Mouse (Mus musculus) embryonic fibroblast, embryonic 13.5 days (primary cell): Measurements from ENCODE around the gene Clmn. TPM values are rescaled to one million over a fixed set of nuclear protein-coding genes. Genes with fewer than 3 reads are reported as not detected.

Experiments used
- H3K27ac ChIP-seq: 2 replicates; pipeline ENCODE4 v1.5.1; 2012; ENCODE audit warnings: low read length, control low read depth, inconsistent platforms; ENCODE audit not compliant: insufficient read depth
- H3K4me1 ChIP-seq: 2 replicates; pipeline ENCODE4 v1.6.1; 2011; ENCODE audit warnings: low read length; ENCODE audit not compliant: control insufficient read depth, insufficient read depth
- H3K4me3 ChIP-seq: 2 replicates; pipeline ENCODE4 v1.5.1; 2011; ENCODE audit warnings: mild to moderate bottlenecking, control low read depth, low read length; ENCODE audit not compliant: insufficient read depth
- CTCF ChIP-seq: IDR thresholded peaks from 2 replicates; pipeline ENCODE4 v1.5.1; 2011; ENCODE audit warnings: mild to moderate bottlenecking, control low read depth, low read length, moderate library complexity, borderline replicate concordance; ENCODE audit not compliant: insufficient read depth
- POLR2A ChIP-seq: IDR thresholded peaks from 2 replicates; pipeline ENCODE4 v1.6.1; 2011; ENCODE audit warnings: low read depth, mild to moderate bottlenecking, control low read depth, low read length, moderate library complexity
- polyA plus RNA-seq: library from polyadenylated mRNA; stranded (reverse); fragments of >200 nt; gene quantifications from 2 replicates; pipeline ENCODE4 v1.2.4, GENCODE M21; 2011; ENCODE audit warnings: low read depth; ENCODE audit not compliant: missing spikeins, insufficient read length

The Clmn gene
- polyA plus RNA-seq, 1 experiment, result 6.4 TPM

DNA sequence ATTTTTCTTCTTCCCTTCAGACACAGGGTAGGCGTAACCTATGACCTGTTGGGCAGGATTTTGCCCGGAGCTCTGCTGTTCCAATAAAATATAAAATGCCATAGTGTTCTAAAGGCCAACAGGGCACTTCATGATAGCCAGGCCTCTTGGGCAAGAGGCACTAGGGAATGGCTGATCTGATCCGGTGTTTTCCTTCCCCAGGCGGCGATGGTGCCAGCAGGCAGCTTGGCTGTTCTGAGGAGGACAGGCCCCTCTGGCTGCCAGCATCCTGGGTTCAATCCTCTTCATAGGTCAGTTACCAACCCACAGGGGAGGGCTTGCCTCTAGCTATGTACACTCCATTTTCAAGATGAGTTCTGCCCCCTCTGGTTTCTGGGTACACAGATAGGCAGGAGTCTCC, 6.1 kb downstream of the Clmn start:
- Histone ChIP-seq H3K4me1 (no peaks in the 10 kb centered on the region), H3K27ac (no peak overlapping the region), H3K4me3 (no peak overlapping the region)
- TF ChIP-seq POLR2A (no peak), CTCF (no peak)

DNA sequence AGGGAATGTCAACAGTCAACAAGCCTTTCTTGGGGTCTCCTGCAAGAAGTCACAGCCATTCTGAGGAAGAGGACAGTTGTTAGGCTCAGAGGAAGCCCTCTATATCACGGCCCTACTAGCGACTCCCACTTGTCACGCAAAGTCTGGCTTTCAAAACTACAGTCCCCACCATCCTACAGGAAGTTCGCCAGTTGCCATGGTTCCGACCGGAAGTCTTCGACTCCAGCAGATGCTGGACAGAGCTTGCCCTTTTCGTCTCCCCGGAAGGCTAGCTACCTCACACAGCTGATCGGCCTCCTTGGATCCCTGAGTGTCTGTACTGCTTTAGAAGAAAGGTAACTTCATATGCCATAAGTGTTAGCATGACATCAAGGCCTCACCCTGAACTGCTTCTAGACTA, 7.3 kb downstream of the Clmn start:
- no peak for TF ChIP-seq CTCF
- TF ChIP-seq POLR2A, result no peak
- no peak overlapping the region for H3K4me3 ChIP-seq
- H3K27ac ChIP-seq, result no peak overlapping the region
- no peaks in the 10 kb centered on the region for H3K4me1 ChIP-seq

DNA sequence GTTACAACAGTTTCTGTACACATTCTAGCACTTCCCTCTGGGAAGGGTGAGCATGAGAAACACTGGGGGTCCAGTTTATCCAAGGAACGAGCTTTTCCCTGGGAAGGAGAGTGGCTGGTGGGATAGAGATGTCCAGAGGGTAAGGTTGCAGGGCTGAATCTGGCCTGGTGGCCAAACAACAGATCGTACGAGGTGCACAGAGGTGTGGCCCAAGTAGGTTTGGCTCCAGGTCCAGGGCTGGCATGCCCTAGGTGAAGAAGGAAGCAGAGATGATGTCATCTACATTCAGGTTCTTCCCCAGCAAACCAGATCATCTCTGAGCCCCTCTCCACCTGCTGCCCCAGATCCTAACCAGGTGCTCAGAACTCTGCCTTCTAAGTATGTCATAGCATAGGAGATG, 8.3 kb downstream of the Clmn start:
- TF ChIP-seq CTCF (no peak), POLR2A (no peak)
- Histone ChIP-seq H3K4me3 (no peak overlapping the region), H3K4me1 (no peaks in the 10 kb centered on the region), H3K27ac (no peak overlapping the region)

DNA sequence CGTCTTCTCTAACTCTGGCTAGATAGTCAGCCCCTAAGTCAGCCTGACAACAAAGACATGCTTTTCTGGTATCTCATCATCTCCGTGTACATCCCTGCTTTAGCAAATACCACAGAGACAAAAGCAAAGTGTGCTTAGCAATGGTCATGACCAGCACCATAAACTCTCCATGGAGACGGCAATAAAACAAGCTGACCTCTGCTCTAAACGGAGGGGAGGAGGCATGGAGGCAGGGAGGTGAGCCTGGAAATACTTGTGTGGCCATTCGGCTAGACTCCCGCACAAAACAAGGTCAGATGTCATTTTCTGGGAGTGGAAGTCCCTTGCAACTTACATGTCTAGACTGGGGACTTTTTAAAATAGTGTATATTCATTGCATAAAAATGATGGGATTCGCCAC, 9.3 kb downstream of the Clmn start:
- H3K4me1 ChIP-seq, result no peaks in the 10 kb centered on the region
- H3K27ac ChIP-seq, result no peak overlapping the region
- TF ChIP-seq POLR2A (no peak), CTCF (no peak)
- no peak overlapping the region for H3K4me3 ChIP-seq

DNA sequence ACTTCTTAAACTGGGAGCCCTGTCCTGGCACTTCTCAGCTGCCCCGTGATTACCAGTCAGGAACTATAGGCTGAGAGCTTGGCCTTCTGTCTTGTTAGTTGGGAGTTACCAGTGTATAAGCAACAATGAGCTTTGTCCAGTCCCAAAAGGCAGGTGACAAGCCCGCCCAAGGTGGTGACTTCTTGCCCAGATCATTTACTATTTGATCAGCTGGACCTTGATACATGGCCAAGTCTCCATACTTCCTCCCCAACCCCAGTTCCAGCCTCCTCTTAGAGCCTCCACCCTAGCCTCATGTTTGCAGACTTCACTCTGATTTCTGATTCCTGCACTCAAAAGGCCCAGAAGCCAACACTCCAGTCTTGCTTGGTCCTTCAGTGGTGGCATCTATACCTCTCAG, 10.1 kb downstream of the Clmn start:
- no peak overlapping the region for H3K27ac ChIP-seq
- TF ChIP-seq CTCF (no peak), POLR2A (no peak)
- H3K4me1 ChIP-seq, result no peaks in the 10 kb centered on the region
- no peak overlapping the region for H3K4me3 ChIP-seq

DNA sequence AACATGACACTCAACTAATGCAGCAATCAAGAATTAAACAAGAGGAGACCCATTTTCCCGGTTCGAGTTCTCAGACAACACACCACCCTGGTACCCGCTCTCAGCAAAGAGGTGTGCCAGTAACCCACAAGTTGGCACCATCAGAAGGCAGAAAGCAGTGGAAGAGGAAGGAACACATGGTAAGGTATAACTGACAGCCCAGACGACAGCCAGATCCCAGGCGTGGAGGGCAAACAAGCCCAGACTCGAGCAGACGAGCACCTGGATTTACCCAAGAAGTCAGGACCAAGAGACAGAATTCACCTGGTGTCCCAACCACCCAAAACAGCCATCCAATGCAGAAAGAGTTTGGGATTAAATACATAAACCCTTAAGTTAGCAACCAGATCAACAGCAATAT, 11.5 kb downstream of the Clmn start:
- H3K4me1 ChIP-seq, result no peaks in the 10 kb centered on the region
- TF ChIP-seq CTCF, result no peak
- no peak for TF ChIP-seq POLR2A
- no peak overlapping the region for H3K4me3 ChIP-seq
- no peak overlapping the region for H3K27ac ChIP-seq

DNA sequence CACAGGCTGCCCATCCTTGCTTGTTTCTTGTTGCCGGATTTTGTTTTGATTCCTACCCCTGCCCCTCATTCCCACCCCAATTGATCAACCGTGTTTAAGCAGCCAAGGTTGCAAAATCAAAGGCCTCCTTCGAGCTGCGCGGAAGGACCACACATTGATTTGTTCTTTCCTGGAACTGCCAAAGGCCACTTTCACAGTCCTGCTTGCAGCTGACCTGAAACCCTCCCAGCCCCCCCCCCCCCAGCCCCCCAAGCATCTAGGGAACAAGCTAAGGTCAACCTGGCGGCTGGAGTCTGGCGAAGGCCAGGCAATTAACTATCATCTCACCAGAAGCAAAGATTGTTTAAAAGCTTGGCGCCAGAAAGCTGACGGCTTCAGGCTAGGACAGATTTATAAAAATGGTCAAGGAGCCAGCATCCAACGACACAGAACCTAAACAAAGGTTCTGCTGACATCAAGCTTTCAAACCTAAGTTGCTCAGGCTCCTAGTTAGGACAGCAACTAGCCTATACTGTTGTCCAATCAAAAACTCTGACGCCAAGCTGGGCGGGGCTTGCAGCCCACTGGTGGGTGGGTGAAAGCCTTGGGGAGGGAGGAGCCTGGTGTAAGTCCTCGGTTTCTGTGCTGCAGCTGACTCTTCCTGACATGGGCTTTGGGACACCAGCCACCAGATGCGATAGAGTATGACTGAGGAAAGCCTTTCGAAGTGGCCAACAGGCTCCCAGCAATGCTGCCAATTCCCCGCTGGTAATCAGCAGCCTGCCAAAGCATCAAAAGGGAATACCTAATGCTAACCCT, 13.0 kb downstream of the Clmn start:
- Histone ChIP-seq H3K27ac (no peak overlapping the region), H3K4me3 (no peak overlapping the region), H3K4me1 (no peaks in the 10 kb centered on the region)
- TF ChIP-seq CTCF (no peak), POLR2A (no peak)

DNA sequence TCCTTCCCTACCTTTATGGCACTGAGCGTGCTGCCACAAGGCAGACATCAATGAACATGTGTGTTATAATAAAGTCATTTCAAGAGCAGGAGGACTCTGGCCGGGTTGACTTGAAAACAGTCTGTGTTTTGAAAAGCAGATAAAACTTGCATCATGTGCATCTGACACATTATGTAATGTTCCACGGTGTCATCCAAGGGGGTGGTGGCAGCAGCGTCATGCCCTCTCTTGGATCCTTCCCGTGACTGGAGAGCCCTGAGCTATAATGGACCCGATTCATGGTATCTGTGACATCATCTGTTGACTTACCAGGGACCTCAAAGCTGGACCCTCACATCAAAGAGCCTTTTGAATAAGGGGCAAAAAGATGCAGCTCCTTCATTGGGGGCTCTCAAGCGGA, 14.8 kb downstream of the Clmn start:
- no peak overlapping the region for H3K4me3 ChIP-seq
- no peak overlapping the region for H3K27ac ChIP-seq
- TF ChIP-seq POLR2A, result no peak
- TF ChIP-seq CTCF, result no peak
- H3K4me1 ChIP-seq, result no peaks in the 10 kb centered on the region; the same call in 1 of the 2 replicates

DNA sequence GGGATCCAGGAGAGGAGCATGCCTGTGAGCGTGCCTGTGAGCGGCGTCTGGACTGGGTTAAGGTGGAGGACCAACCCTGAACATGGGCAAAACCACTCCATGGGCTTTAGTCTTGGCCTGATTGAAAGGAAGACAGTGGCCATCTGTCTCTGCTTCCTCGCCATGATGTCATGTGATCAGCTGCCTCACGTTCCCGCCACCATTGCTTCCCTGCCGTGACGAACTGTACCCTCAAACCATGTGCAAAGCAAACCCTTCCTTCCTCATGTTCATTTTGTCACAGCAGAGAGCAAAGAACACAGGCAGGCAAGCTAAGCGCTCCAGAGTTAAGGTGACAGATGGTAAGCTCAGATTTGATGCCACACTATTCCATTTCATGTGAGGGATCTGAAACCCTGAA, 16.2 kb downstream of the Clmn start:
- Histone ChIP-seq H3K4me3 (no peak overlapping the region), H3K4me1 (peaks cover 5% of the 10 kb centered on the region; the same call in 1 of the 2 replicates), H3K27ac (no peak overlapping the region)
- TF ChIP-seq POLR2A (no peak), CTCF (no peak)

DNA sequence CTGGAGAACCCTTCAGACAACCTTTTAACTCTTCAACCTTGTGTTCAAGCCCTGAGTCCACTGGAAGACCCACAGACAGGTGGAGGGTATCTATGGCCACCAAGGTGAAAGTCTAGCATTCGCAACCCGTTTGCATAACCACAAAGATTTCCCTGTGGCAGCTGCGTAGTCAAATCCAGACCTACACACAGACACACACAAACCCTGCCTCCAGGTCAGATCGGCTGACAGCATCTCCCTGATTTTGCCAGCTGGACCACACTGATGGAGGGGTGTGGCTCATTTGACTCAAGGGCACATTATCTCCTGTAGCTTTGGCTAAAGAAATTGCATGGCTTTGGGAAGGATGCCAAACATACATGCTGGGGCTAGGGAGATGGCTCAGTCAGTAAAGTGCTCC, 17.6 kb downstream of the Clmn start:
- Histone ChIP-seq H3K27ac (no peak overlapping the region), H3K4me3 (no peak overlapping the region), H3K4me1 (peaks cover 5% of the 10 kb centered on the region; the same call in 1 of the 2 replicates)
- TF ChIP-seq POLR2A (no peak), CTCF (no peak)

DNA sequence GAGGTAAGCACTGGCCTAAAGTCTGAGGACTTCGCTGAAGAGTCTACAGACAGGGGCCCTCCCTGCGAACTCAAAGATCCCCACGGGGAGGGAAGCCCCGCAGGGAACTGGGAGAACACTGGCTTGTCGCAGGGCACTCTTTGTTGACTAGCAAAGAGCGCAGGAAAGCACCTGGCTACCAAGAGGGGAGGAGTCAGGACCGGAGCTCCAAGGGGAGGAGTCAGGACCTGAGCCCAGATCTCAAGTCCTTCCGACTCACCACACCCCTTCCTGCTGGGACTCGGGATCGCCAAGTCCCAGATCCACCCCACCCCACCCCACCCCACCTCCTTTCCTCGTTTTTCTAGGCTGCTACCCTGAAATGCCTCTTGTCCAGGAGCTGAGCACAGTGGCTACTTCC, 19.2 kb downstream of the Clmn start:
- no peak overlapping the region; the same call in 1 of the 2 replicates for H3K4me3 ChIP-seq
- H3K4me1 ChIP-seq, result peaks cover 5% of the 10 kb centered on the region; the same call in 1 of the 2 replicates
- no peak overlapping the region for H3K27ac ChIP-seq
- TF ChIP-seq POLR2A (no peak), CTCF (no peak)
